Mouse (Mus musculus): ENCODE results near the gene Cmtm8. TPM values are rescaled to one million over a fixed set of nuclear protein-coding genes. Genes with fewer than 3 reads are reported as not detected.

Cmtm8 gene
- total RNA-seq, 2 experiments from 2014 or later, result 11.5 to 11.6 TPM

GRCm38 (mm10) chr9:114785432-114786125, 58.4 kb downstream of the Cmtm8 start:
- DNase-seq, result no peak

DNA sequence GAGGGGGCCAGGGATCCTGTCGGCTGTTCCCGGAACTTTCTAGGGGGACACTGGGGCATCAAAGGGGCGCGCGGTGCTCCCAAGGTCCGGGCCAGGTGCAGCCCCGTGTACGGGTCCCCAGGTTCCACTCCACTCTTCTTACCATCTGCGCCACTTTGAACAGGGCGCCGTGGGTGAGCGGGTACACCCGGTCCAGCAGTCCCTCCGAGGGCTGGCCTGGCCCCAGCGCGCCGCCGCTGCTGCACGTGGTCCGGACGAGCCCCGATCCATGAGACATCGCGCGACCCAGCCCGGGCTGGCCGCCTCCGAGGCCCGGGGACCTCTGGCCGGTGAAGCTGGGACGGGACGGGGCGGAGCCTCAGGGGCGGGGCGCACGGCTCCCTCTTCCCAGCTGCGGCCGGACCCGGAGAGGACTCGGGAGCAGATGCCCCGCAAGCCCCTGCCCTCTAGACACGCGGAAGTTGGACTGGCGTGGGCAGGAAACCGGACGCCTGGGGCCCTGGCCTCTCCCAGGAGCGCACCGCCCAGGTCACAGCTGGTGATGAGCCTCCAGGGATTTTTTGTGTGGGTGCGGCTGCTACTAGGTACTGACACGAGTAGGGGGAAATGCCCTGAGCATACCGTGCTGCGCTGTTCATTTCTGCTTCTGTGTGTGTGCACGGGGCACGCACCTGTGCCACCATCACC, 62.3 kb downstream of the Cmtm8 start, which contains the start of gene Cmtm7:
Gene Cmtm7 (minus strand): TSS at position 331 of the 687 bp plus-strand sequence.
- peak; percentile 87 to 91 for DNase-seq

DNA sequence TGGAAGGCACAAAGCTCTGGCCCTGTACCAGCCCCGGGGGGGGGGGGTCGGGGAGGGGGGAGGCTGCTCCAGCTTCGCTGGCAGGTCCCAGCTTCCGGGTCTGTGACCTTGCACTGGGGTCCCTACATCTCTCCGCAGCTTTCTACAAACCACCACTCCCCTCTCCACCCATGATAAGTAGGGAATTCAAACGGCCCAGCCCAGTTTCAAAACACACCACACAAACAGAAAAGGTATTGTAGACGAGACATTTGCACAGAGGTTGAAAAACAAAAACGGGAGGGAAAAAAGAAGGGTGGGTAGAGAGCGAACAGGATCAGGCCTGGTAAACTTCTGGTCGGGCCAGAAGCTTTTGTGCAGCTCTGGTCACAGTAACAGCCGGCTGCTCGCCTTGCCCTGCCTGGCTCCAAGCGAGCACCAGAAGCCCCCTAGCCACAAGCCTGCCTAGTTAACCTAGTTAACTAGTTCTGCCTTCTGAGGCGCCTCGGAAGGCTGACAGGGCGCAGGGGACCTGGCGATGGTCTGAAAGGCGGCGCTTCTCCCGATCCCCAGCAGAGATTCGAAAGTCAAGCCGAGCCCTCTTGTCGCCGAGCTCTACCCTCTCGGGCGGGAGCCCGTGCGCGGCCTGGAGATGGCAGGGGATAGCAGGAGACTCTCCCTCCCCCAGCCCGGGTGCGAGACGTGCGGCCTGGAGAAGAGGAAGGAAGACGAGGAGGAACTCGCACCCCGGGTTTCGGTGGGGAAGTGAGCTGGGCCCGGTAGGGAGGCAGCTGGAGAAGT, 63.0 kb downstream of the Cmtm8 start:
- DNase-seq, result peak; percentile 72 to 84

GRCm38 (mm10) chr9:114779984-114780745, 63.8 kb downstream of the Cmtm8 start:
- peak; percentile 42 to 46 for DNase-seq

GRCm38 (mm10) chr9:114778877-114779276, 65.1 kb downstream of the Cmtm8 start:
- DNase-seq, result no peak

- no peak for DNase-seq
These were observed 65.9 kb downstream of the Cmtm8 start for GRCm38 (mm10) chr9:114778047-114778390.

- no peak for DNase-seq
These were observed 66.5 kb downstream of the Cmtm8 start for GRCm38 (mm10) chr9:114777178-114778046.

GRCm38 (mm10) chr9:114776361-114776760, 67.6 kb downstream of the Cmtm8 start:
- DNase-seq, result no peak

GRCm38 (mm10) chr9:114775272-114775671, 68.7 kb downstream of the Cmtm8 start:
- peak; percentile 57 to 79 for DNase-seq

- no peak for DNase-seq
These were observed 69.3 kb downstream of the Cmtm8 start for GRCm38 (mm10) chr9:114774629-114775028.

DNA sequence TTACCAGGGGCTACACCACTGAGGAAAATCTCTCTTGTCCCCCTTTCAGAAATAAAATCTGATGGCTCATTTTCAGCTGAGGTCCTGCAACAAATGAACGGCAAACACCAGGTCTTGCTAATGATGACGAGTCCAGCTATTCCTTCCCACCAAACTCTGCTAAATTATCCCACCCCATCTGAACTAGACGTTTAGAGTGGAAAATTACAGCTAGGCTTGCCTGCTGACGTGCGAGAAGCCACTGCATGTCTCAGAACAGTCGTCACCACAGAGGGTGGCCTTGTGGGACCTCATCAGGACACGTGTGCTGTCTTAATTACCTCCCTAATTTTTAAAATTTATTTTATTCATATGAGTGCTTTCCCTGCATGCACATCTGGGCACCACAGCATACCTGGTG, 72.4 kb downstream of the Cmtm8 start:
- no peak for DNase-seq

GRCm38 (mm10) chr9:114770224-114770623, 73.7 kb downstream of the Cmtm8 start:
- DNase-seq, result peak in 1 of 2 experiments; percentile 33

DNA sequence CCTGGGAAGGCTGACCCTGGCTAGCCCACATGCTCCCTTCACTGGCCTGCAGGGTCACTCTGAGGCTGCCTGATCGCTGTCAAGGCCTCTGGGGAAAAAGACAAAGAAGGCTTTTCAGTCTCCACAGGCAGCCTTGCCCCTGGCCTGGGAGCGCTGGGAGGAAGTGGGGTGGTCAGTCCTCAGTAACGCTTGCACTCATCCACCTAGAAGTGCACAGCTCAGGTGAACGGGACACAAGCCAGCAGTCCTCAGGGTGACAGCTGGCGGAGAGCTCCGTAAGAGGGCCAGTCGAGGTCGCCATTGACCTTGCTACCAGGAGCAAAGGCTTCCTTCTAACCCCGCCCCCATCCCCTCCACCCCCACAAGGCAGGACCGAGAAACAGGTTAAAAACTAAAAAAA, 75.9 kb downstream of the Cmtm8 start:
- no peak for DNase-seq

DNA sequence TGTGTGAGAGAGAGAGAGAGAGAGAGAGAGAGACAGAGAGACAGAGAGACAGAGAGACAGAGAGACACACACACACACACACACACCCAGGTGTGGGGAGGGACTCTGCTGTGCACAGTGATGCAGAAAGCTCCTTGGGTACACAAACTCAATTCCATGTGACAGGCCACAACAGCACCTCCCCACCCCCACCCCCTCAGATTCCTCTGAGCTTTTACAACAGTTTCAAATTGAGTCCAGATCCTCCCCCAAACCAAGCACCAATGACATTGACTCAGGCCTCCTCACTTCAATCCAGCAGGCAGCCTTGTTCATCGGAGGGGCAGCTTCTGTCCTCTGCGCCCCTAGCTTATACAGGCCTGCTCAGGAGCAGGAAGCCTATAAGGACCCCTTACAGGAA, 76.4 kb downstream of the Cmtm8 start:
- DNase-seq, result no peak

DNA sequence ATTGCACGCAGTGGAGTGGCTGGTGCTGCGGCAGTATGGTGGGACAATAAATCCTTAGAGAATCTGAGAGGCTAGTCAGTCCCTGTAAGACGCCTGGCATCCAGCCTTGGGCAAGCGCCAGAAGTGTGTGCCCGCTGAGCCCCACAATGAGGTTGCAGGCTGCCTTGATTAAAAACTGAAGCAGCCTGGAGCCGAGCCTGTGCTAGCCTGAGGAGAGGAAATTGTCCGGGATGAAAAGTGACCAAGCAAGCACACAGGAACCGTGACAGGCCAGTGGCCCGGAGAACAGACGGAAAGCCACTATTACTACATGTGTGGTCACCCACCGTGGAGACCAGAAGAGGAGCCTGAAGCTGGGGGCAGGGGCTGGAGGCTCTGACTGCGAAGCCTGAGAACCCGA, 76.9 kb downstream of the Cmtm8 start:
- DNase-seq, result no peak

- peak in 1 of 2 experiments; percentile 54 for DNase-seq
These were observed 80.6 kb downstream of the Cmtm8 start for GRCm38 (mm10) chr9:114763341-114763740.

DNA sequence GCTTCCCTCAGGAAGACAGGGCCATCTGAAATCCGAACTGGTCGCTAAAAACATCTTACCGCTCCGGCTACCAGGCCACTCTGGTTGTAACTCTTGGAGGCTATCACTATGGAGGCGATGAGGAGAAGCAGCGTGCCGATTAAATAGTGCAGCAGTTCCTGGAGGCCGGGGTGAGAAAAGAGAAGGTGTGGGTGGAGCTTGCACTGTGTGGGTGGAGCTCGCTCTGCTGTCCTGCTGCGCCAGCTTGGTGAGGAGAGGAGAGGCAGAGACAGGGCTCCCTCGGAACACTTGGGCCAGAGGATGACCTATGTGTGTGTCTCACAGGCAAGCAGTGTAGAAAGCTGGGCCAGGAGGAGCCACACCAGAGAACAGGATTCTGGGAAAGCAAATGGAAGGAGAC, 82.1 kb downstream of the Cmtm8 start:
- no peak for DNase-seq

DNA sequence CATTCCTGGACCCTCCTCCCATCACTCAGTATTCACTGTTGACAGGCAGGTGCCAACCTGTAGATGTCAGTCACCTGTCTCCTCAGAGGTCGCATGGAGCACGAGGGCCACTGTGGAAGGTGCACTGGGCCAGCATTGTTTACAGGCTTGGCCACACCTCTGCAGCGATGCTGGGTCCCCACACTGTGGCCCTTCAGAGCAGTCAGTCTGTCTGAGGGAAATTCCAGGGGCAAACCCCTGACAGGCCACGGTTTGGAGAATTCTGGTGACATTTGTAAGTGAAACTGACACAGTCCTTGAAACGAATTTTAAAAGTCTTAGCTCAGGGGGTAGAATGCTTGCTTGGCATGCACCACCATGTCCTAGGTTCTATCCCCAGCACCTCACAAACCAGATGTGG, 83.6 kb downstream of the Cmtm8 start:
- DNase-seq, result no peak

DNA sequence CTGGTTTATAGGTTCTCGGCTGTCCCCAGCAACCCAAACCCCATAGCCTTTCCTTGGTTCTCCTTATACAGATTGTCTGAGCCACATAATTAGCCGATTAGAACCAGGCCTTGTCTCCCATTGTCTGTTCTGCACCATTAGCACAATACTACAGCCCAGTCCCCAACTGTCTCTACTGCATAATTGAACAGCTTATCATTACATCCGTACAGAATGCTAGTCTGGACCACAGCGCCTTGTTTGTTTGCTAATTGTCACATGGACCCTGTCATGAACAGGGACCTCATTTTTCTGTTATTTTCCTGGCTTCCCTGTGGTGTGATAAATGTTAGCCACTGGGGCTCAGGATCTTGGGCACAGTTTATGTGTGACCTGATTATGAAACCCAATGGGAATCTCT, 84.1 kb downstream of the Cmtm8 start:
- DNase-seq, result no peak

GRCm38 (mm10) chr9:114758801-114759200, 85.2 kb downstream of the Cmtm8 start:
- DNase-seq, result no peak

GRCm38 (mm10) chr9:114758272-114758671, 85.7 kb downstream of the Cmtm8 start:
- no peak for DNase-seq
